Mouse (Mus musculus) right cerebral cortex, adult 18-20 months (tissue): ENCODE measurements around the gene Ddn.
"Not testable (repeated sequence)": the region's sequence is repeated elsewhere in the genome, so short reads cannot be mapped to it uniquely, and the experiment has no call there.

Source experiments
- DNase-seq: peaks from one replicate; pipeline ENCODE4 v3.0.0; 2022; ENCODE audit warnings: mixed read lengths

Ddn gene

GRCm38 (mm10) chr15:98830736-98831683 lies 21.7 kb upstream of the Ddn start, which contains the start of gene Prkag1:
TSS of gene Prkag1 (minus strand) at chr15:98831521.
- DNase-seq, result peak; percentile 97

- no peak for DNase-seq
These were observed 18.3 kb upstream of the Ddn start for GRCm38 (mm10) chr15:98827611-98828011.

GRCm38 (mm10) chr15:98823434-98823833 lies 14.1 kb upstream of the Ddn start:
- no peak for DNase-seq

- DNase-seq, result no peak
These were observed 12.9 kb upstream of the Ddn start for GRCm38 (mm10) chr15:98822147-98822546.

- no peak for DNase-seq
These were observed 12.1 kb upstream of the Ddn start for GRCm38 (mm10) chr15:98821403-98821802.

- peak; percentile 34 for DNase-seq
These were observed 11.6 kb upstream of the Ddn start for GRCm38 (mm10) chr15:98820937-98821336.

- no peak for DNase-seq
These were observed 8.9 kb upstream of the Ddn start for GRCm38 (mm10) chr15:98818171-98818570.

GRCm38 (mm10) chr15:98812741-98813424 lies 3.6 kb upstream of the Ddn start:
- peak; percentile 88 for DNase-seq

- DNase-seq, result not testable (repeated sequence)
These were observed 922 bp upstream of the Ddn start for GRCm38 (mm10) chr15:98810212-98810611.

GRCm38 (mm10) chr15:98808651-98809134 lies 597 bp downstream of the Ddn start:
- DNase-seq, result peak; percentile 92

- DNase-seq, result peak; percentile 86
These were observed 1.2 kb downstream of the Ddn start for GRCm38 (mm10) chr15:98807895-98808650.

GRCm38 (mm10) chr15:98806809-98807770 lies 2.2 kb downstream of the Ddn start:
- peak; percentile 51 for DNase-seq

- DNase-seq, result peak; percentile 33
These were observed 3.0 kb downstream of the Ddn start for GRCm38 (mm10) chr15:98806071-98806808.

- peak; percentile 83 for DNase-seq
These were observed 3.8 kb downstream of the Ddn start for GRCm38 (mm10) chr15:98805324-98806040.

GRCm38 (mm10) chr15:98804054-98804453 lies 5.2 kb downstream of the Ddn start:
- DNase-seq, result peak; percentile 93

GRCm38 (mm10) chr15:98802926-98803325 lies 6.4 kb downstream of the Ddn start:
- no peak for DNase-seq

- peak; percentile 63 for DNase-seq
These were observed 9.9 kb downstream of the Ddn start for GRCm38 (mm10) chr15:98799396-98799795.

GRCm38 (mm10) chr15:98798903-98799302 lies 10.4 kb downstream of the Ddn start:
- DNase-seq, result no peak

- no peak for DNase-seq
These were observed 11.3 kb downstream of the Ddn start for GRCm38 (mm10) chr15:98797835-98798492.
